Mouse (Mus musculus): ENCODE results near the gene Llgl2. TPM values are rescaled to one million over a fixed set of nuclear protein-coding genes. Genes with fewer than 3 reads are reported as not detected.

Gene Llgl2
- polyA plus RNA-seq (2017; shearing (Covaris generic)), result 25.9 TPM

DNA sequence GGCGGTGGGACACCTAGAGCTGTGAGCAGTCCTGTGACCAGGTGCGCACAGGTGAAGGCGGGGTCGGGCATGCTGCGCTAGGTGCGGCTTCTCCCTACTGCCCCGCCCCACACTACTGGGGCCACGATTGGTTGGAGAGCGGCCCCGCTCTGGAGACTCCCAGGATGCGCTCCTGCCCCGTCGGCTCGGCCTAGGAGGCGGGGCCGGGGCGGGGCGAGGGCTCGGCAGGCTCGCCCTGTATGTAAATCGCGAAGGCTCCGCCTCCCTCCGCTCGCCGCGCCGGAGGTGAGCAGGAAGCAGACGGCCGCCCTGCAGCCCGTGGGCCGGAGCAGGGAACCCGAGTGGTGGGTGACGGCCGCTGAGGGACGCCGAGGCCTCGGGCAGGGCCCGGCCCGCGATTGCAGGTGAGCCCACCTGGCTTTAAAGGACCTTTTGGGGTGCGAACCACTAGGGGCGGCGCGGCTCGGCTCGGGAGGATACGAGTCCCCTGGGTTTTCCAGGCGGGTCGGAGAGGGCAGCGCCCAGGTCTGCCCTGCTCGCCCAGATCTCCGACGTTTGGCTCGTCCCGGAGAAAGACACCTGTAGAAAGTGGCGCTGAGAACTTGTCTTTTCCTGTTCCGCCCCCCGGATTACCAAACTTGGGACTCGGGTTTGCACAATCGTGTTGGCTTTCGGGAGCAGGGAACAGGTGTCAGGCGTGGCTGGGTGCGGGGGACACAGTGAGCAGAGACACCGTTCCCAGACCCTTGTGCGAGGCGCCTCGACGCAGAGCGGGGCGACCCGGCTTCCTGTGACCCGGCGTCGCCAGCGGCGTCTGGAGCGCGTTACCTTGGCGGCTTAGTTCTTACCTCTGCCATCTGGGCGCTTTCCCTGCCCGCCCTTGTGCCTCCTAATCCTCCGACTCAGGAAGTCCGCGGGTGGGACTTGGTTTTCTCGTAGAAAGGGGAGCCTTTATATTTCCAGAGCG, at the start of gene Llgl2:
Gene Llgl2 (plus strand): TSS at position 276 of the 967 bp plus-strand sequence.

DNA sequence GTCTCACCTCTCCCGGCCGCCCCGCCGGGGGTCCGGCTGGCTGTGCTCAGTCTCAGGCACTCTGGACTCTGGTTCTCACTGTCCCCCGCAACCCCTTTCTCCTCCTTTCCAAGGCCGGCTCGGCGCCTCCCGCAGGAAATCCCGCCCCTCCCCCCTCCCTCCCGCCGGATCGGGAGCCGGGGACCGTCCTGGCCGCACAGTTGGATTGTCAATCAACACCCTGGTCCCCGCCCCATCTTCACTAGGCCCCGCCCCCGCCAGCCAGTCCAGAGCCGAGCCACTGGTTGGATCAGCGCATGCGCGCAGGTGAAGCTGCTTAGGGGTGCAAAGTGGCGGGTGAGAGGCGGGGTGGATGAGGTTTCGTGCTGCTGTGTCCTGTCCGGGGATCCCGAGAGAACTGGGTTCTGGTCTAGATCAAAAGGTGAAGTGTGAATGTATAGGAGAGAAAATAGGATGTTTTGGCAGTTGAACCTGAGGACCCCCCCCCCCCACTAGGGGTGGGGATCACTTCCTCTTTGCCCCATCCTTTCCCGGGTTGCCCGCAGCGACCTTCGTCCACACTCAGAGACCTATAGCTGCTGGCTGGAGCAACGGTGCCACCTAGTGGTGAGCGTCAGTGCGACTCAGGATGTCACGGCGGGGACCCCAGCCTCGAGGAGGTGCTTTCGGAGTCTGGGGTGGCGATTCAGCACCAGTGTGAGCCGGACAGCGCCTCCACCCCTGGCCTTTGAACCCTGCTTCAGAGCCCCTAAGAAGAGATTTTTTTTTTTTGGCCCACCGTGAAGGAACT, 10.1 kb upstream of the Llgl2 start, which contains the start of gene Caskin2:
Gene Caskin2 (minus strand): TSS at position 133 of the 790 bp plus-strand sequence.

DNA sequence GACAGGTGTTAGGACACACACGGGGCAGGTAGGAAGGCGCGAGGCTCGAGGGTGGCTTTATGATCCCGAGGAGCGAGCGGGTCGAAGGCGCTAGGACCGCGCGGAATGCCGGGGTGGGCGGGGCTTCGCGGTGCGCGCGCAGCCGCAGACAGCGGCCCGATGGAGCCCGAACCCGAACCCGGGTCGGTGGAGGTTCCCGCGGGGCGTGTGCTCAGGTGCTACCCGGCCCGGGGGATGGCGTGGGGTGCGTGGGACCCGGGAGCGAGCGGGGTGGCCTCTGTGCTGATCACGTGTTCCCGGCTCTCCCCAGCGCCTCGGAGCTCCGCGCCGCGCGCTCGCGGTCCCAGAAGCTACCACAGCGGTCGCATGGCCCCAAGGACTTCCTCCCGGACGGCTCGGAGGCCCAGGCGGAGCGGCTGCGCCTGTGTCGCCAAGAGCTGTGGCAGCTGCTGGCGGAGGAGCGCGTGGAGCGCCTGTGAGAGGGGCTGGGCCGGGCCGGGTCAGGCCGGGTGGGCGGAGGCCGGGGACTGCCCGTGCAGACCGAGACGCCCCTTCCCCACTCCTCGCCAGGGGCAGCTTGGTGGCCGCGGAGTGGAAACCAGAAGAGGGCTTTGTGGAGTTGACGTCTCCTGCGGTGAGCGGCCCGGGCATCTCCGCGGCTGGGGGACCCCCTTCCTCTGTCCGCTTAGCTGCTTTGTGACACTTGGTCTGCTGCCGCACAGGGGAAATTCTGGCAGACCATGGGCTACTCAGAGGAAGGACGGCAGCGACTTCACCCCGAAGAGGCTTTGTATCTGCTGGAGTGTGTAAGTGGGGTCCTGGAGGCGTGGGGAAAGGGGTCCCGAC, 9.0 kb upstream of the Llgl2 start, which contains the start of gene Tsen54:
Gene Tsen54 (plus strand): TSS at position 120 of the 846 bp plus-strand sequence.

DNA sequence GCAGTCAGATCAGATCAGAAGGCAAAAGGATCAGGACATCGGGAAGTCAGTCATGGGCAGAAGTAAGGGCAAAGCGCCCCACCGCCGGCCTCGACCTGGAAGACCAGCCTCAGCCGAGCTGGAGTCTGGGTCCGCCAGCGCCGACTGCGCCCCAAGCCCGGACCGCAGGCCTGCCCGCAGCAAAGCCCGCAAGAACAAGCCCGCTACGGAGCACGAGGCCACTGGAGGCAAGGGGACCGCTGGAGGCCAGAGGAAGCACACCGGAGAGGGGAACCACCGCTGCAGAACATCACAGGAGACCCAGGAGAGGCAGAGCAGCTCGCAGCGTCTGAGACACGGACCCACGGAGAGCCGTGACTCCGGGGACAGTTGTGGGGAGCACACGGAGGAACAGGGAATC, 34.5 kb downstream of the Llgl2 start, which contains the start of gene Myo15b:
Gene Myo15b (plus strand): TSS at position 53 of the 400 bp plus-strand sequence.

DNA sequence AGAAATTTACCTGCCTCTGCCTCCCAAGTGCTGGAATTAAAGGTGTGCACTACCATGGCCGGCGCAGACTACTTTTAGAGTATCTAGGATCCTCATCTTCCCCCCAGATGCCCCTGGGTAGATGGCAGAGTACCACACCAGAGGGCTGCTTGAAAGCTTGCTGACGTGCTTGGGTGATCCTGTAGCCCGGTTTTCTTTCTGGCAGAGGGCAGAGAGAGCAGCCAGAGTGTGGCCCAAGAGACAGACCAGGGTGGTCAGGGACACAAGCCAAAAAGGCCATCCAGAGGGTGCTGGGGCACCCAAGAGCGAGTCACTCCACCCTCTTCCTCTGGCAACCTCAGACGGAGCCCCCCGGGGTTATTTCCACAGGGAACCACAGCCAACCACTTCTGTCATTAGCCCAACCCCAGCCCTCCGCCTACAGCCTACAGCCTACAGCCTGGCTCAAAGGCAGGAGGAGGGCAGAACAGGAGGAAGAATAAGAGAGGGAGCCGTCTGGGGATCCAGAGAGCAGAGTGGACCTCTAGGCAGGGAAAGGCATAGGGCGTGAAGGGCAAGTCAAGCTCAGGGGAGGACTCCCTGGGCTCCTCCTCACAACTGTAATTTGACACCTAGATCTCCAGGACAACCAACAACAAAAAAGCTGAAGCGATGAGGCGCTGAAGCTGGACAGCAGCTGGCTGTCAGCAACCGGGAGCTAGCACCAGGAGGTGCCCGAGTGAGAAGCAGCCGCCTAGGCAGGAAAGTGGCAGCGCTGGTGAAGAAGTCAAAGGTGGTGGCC, 75.8 kb downstream of the Llgl2 start, which contains the start of gene Smim5:
Gene Smim5 (plus strand): TSS at position 481 of the 781 bp plus-strand sequence.

Other genes with a start within 250 kb of the Llgl2 start
- 62.9 TPM for gene Mrps7, start 220.1 kb upstream of the Llgl2 start, polyA plus RNA-seq (2017; shearing (Covaris generic))
- gene Gga3, start 220.0 kb upstream of the Llgl2 start, polyA plus RNA-seq (2017; shearing (Covaris generic)), result 51.5 TPM
- gene Mif4gd, start 211.1 kb upstream of the Llgl2 start, polyA plus RNA-seq (2017; shearing (Covaris generic)), result 168 TPM
- 27.4 TPM for gene Slc25a19, start 195.8 kb upstream of the Llgl2 start, polyA plus RNA-seq (2017; shearing (Covaris generic))
- gene Grb2, start 115.5 kb upstream of the Llgl2 start, polyA plus RNA-seq (2017; shearing (Covaris generic)), result 176 TPM
- gene Tmem94, start 58.6 kb upstream of the Llgl2 start, polyA plus RNA-seq (2017; shearing (Covaris generic)), result 20.7 TPM
- 0.30 TPM for gene Caskin2, start 10.4 kb upstream of the Llgl2 start, polyA plus RNA-seq (2017; shearing (Covaris generic))
- gene Tsen54, start 9.3 kb upstream of the Llgl2 start, polyA plus RNA-seq (2017; shearing (Covaris generic)), result 24.6 TPM
- gene Myo15b, start 34.4 kb downstream of the Llgl2 start, polyA plus RNA-seq (2017; shearing (Covaris generic)), result not detected
- gene Smim5, start 75.9 kb downstream of the Llgl2 start, polyA plus RNA-seq (2017; shearing (Covaris generic)), result not detected
- 0.36 TPM for gene Smim6, start 88.0 kb downstream of the Llgl2 start, polyA plus RNA-seq (2017; shearing (Covaris generic))
- 38.0 TPM for gene Sap30bp, start 109.2 kb downstream of the Llgl2 start, polyA plus RNA-seq (2017; shearing (Covaris generic))
- gene Recql5, start 109.4 kb downstream of the Llgl2 start, polyA plus RNA-seq (2017; shearing (Covaris generic)), result 10.1 TPM
- gene Itgb4, start 150.7 kb downstream of the Llgl2 start, polyA plus RNA-seq (2017; shearing (Covaris generic)), result not detected
- 18.7 TPM for gene Galk1, start 188.7 kb downstream of the Llgl2 start, polyA plus RNA-seq (2017; shearing (Covaris generic))
- gene H3f3b, start 203.9 kb downstream of the Llgl2 start, polyA plus RNA-seq (2017; shearing (Covaris generic)), result 1,639 TPM
- gene Unk, start 206.3 kb downstream of the Llgl2 start, polyA plus RNA-seq (2017; shearing (Covaris generic)), result 48.4 TPM